Mouse (Mus musculus) neural tube, embryonic 14.5 days (tissue): Measurements from ENCODE around the gene Hcar2. TPM values are rescaled to one million over a fixed set of nuclear protein-coding genes. Genes with fewer than 3 reads are reported as not detected.

Experiments used
- ATAC-seq: fragments of 200-750 bp; cut with Nextera tagmentation; 2 replicates; pipeline ENCODE4 v1.8.0; 2017; ENCODE audit warnings: low read depth, mild to moderate bottlenecking, moderate TSS enrichment, moderate library complexity
- H3K27ac ChIP-seq: fragments of 300-500 bp; sonication (generic); 2 replicates; pipeline ENCODE4 v1.5.1; 2014; ENCODE audit warnings: low read depth, mild to moderate bottlenecking, control low read depth, low read length, moderate library complexity, mixed read lengths
- H3K27me3 ChIP-seq: fragments of 300-500 bp; sonication (generic); 2 replicates; pipeline ENCODE4 v1.6.1; 2014; ENCODE audit warnings: low read length; ENCODE audit not compliant: control insufficient read depth, insufficient read depth
- H3K36me3 ChIP-seq: fragments of 300-500 bp; sonication (generic); 2 replicates; pipeline ENCODE4 v1.6.1; 2014; ENCODE audit warnings: low read length, mixed read lengths; ENCODE audit not compliant: control insufficient read depth, insufficient read depth
- H3K4me1 ChIP-seq: fragments of 300-500 bp; sonication (generic); 2 replicates; pipeline ENCODE4 v1.6.1; 2014; ENCODE audit warnings: low read length; ENCODE audit not compliant: control insufficient read depth, insufficient read depth
- H3K4me2 ChIP-seq: fragments of 300-500 bp; sonication (generic); 2 replicates; pipeline ENCODE4 v1.6.1; 2014; ENCODE audit warnings: mild to moderate bottlenecking, low read depth, low read length, control low read depth
- H3K4me3 ChIP-seq: fragments of 300-500 bp; sonication (generic); 2 replicates; pipeline ENCODE4 v1.5.1; 2014; ENCODE audit warnings: low read depth, low read length, control low read depth, mixed read lengths
- H3K9ac ChIP-seq: fragments of 300-500 bp; sonication (generic); replicated peaks from 2 replicates; pipeline ENCODE4 v1.6.1; 2014; ENCODE audit warnings: low read depth, mild to moderate bottlenecking, control low read depth, low read length, mixed read lengths
- H3K9me3 ChIP-seq: fragments of 300-500 bp; sonication (generic); 2 replicates; pipeline ENCODE4 v1.6.1; 2016; ENCODE audit warnings: low read length; ENCODE audit not compliant: control insufficient read depth
- WGBS: fragments of 180-500 bp; shearing (Covaris S2); extraction: QIAGEN DNeasy Blood & Tissue Kit; methylation state at CpG from one replicate; pipeline ENCODE4 v1.1.7; 2014; 5-methylcytosine and 5-hydroxymethylcytosine counted together
- polyA plus RNA-seq: library from polyadenylated mRNA; unstranded; fragments of >200 nt; fragmentation: Nextera tagmentation; extraction: Ambion mirVana; gene quantifications from 2 replicates; pipeline ENCODE4 v1.2.1, GENCODE M21; 2014

Gene Hcar2
- polyA plus RNA-seq, 1 experiment from 2014 or later, result not detected

GRCm38 (mm10) chr5:123869615-123870014 lies 4.3 kb upstream of the Hcar2 start:
- Histone ChIP-seq H3K27me3 (no peaks in the 10 kb centered on the region), H3K27ac (no peak overlapping the region), H3K9me3 (no peaks in the 10 kb centered on the region), H3K4me1 (no peaks in the 10 kb centered on the region), H3K9ac (no peak overlapping the region), H3K4me3 (no peak overlapping the region), H3K36me3 (no peaks in the 10 kb centered on the region), H3K4me2 (no peak overlapping the region)
- no peak for ATAC-seq
- WGBS, result 91% methylated on average over 4 of the region's 4 CpGs

- H3K27ac ChIP-seq, result no peak overlapping the region
- H3K4me3 ChIP-seq, result no peak overlapping the region
- H3K9me3 ChIP-seq, result no peaks in the 10 kb centered on the region
- ATAC-seq, result no peak
- H3K36me3 ChIP-seq, result no peaks in the 10 kb centered on the region
- H3K9ac ChIP-seq, result no peak overlapping the region
- WGBS, result 92% methylated on average over 4 of the region's 4 CpGs
- no peaks in the 10 kb centered on the region for H3K4me1 ChIP-seq
- no peak overlapping the region for H3K4me2 ChIP-seq
- no peaks in the 10 kb centered on the region for H3K27me3 ChIP-seq
Measured at GRCm38 (mm10) chr5:123866457-123866856, 1.2 kb upstream of the Hcar2 start.

- Histone ChIP-seq H3K27ac (no peak overlapping the region), H3K4me2 (no peak overlapping the region), H3K4me1 (no peaks in the 10 kb centered on the region), H3K9ac (no peak overlapping the region), H3K4me3 (no peak overlapping the region), H3K36me3 (no peaks in the 10 kb centered on the region), H3K27me3 (no peaks in the 10 kb centered on the region), H3K9me3 (no peaks in the 10 kb centered on the region)
- 96% methylated on average over 14 of the region's 14 CpGs for WGBS
- ATAC-seq, result no peak
Measured at GRCm38 (mm10) chr5:123863934-123864333, 1.4 kb downstream of the Hcar2 start.

GRCm38 (mm10) chr5:123862374-123863350 lies 2.6 kb downstream of the Hcar2 start:
- no peak overlapping the region for H3K4me3 ChIP-seq
- H3K9ac ChIP-seq, result no peak overlapping the region
- H3K4me1 ChIP-seq, result no peaks in the 10 kb centered on the region
- H3K9me3 ChIP-seq, result no peaks in the 10 kb centered on the region
- no peaks in the 10 kb centered on the region for H3K36me3 ChIP-seq
- H3K4me2 ChIP-seq, result no peak overlapping the region
- no peak for ATAC-seq
- no peak overlapping the region for H3K27ac ChIP-seq
- WGBS, result 87% methylated on average over 15 of the region's 15 CpGs
- no peaks in the 10 kb centered on the region for H3K27me3 ChIP-seq

GRCm38 (mm10) chr5:123858798-123859197 lies 6.5 kb downstream of the Hcar2 start:
- 91% methylated on average over 11 of the region's 11 CpGs for WGBS
- no peak overlapping the region for H3K4me3 ChIP-seq
- no peaks in the 10 kb centered on the region for H3K4me1 ChIP-seq
- no peaks in the 10 kb centered on the region for H3K27me3 ChIP-seq
- H3K36me3 ChIP-seq, result no peaks in the 10 kb centered on the region
- H3K4me2 ChIP-seq, result no peak overlapping the region
- no peak for ATAC-seq
- no peaks in the 10 kb centered on the region for H3K9me3 ChIP-seq
- H3K9ac ChIP-seq, result no peak overlapping the region
- no peak overlapping the region for H3K27ac ChIP-seq

GRCm38 (mm10) chr5:123854511-123854910 lies 10.8 kb downstream of the Hcar2 start:
- 93% methylated on average over 9 of the region's 9 CpGs for WGBS
- H3K4me3 ChIP-seq, result no peak overlapping the region

GRCm38 (mm10) chr5:123853877-123854504 lies 11.3 kb downstream of the Hcar2 start:
- Histone ChIP-seq H3K4me3 (no peak overlapping the region), H3K4me1 (no peaks in the 10 kb centered on the region), H3K9ac (no peak overlapping the region), H3K27ac (no peak overlapping the region), H3K27me3 (no peaks in the 10 kb centered on the region), H3K4me2 (no peak overlapping the region), H3K36me3 (no peaks in the 10 kb centered on the region), H3K9me3 (no peaks in the 10 kb centered on the region)
- ATAC-seq, result no peak
- 84% methylated on average over 11 of the region's 11 CpGs for WGBS

More at GRCm38 (mm10) chr5:123854511-123854910, 10.8 kb downstream of the Hcar2 start:
- Histone ChIP-seq H3K36me3 (no peaks in the 10 kb centered on the region), H3K27me3 (no peaks in the 10 kb centered on the region), H3K27ac (no peak overlapping the region), H3K9ac (no peak overlapping the region), H3K4me1 (no peaks in the 10 kb centered on the region), H3K4me2 (no peak overlapping the region), H3K9me3 (no peaks in the 10 kb centered on the region)
- ATAC-seq, result no peak

- no peak overlapping the region for H3K27ac ChIP-seq
- H3K4me2 ChIP-seq, result no peak overlapping the region
- ATAC-seq, result no peak
- 83% methylated on average over 2 of the region's 2 CpGs for WGBS
- H3K36me3 ChIP-seq, result no peaks in the 10 kb centered on the region
- no peaks in the 10 kb centered on the region for H3K4me1 ChIP-seq
- no peaks in the 10 kb centered on the region for H3K9me3 ChIP-seq
- H3K27me3 ChIP-seq, result no peaks in the 10 kb centered on the region
- no peak overlapping the region for H3K9ac ChIP-seq
- H3K4me3 ChIP-seq, result no peak overlapping the region
Measured at GRCm38 (mm10) chr5:123851398-123851797, 13.9 kb downstream of the Hcar2 start.

GRCm38 (mm10) chr5:123844316-123844715 lies 21.0 kb downstream of the Hcar2 start:
- H3K27ac ChIP-seq, result no peak overlapping the region
- no peak overlapping the region for H3K4me2 ChIP-seq
- H3K36me3 ChIP-seq, result no peaks in the 10 kb centered on the region
- H3K4me3 ChIP-seq, result no peak overlapping the region
- no peaks in the 10 kb centered on the region for H3K27me3 ChIP-seq
- no peaks in the 10 kb centered on the region for H3K4me1 ChIP-seq
- 93% methylated on average over 14 of the region's 14 CpGs for WGBS
- no peak for ATAC-seq
- no peak overlapping the region for H3K9ac ChIP-seq
- H3K9me3 ChIP-seq, result no peaks in the 10 kb centered on the region
